Comparison of ENCODE assay signal across 9 mouse cellular contexts in genomic region chr1:90288892-90289731, GRCm38 (mm10).
DNase-seq lines count a peak whose midpoint lies in the region; ATAC-seq lines count a peak whose summit lies in the region.
"Had no signal": no experiment of that assay in that cellular context is flagged by ENCODE, and none has a peak within 500 bp of the region (broad histone marks: within the 10 kb centered on the region; RNA-seq: fewer than 3 reads in every experiment).

No protein-coding gene starts in this region.

- 61% methylated on average over 8 of the region's 8 CpGs for WGBS in kidney, embryonic 14.5 days
- 46% methylated on average over 8 of the region's 8 CpGs for WGBS in heart, embryonic 15.5 days

- no peaks in the 10 kb centered on the region for H3K27me3 ChIP-seq in kidney, embryonic 14.5 days (ENCODE audit: control insufficient read depth, insufficient read depth, low read length)
- 0 out of 2 replicates have a peak, but pooled peaks cover 4% of the 10 kb centered on the region for H3K27me3 ChIP-seq in heart, embryonic 15.5 days
- H3K27me3 ChIP-seq: hindbrain, embryonic 15.5 days had no signal

- H3K4me3 ChIP-seq in kidney, embryonic 14.5 days (ENCODE audit: low read length): no peak overlapping the region
- H3K4me3 ChIP-seq in heart, embryonic 15.5 days: no peak overlapping the region
- H3K4me3 ChIP-seq: hindbrain, embryonic 15.5 days had no signal

- H3K36me3 ChIP-seq in kidney, embryonic 14.5 days (ENCODE audit: control insufficient read depth, insufficient read depth, low read length): no peaks in the 10 kb centered on the region
- no peaks in the 10 kb centered on the region for H3K36me3 ChIP-seq in heart, embryonic 15.5 days
- H3K36me3 ChIP-seq: hindbrain, embryonic 15.5 days had no signal

- no peak overlapping the region for H3K27ac ChIP-seq in kidney, embryonic 14.5 days (ENCODE audit: low read depth, low read length)
- no peak overlapping the region for H3K27ac ChIP-seq in heart, embryonic 15.5 days

- H3K4me2 ChIP-seq in kidney, embryonic 14.5 days (replicated peaks; ENCODE audit: low read depth, low read length): no peak overlapping the region
- no peak overlapping the region for H3K4me2 ChIP-seq in heart, embryonic 15.5 days
- H3K4me2 ChIP-seq: hindbrain, embryonic 15.5 days had no signal

- no peak overlapping the region for H3K9ac ChIP-seq in kidney, embryonic 14.5 days (ENCODE audit: low read depth, low read length)
- no peak overlapping the region for H3K9ac ChIP-seq in heart, embryonic 15.5 days
- H3K9ac ChIP-seq: hindbrain, embryonic 15.5 days had no signal

- ATAC-seq in kidney, embryonic 14.5 days (ENCODE audit: low FRiP score, low TSS enrichment): 0 out of 2 replicates have a peak, but pooled peaks have one; percentile 58
- peak; percentile 51 for ATAC-seq in heart, embryonic 15.5 days (replicated peaks; ENCODE audit: insufficient number of reproducible peaks, insufficient read depth, low FRiP score, low read depth)
- ATAC-seq in megakaryocyte, adult 5-6 weeks (ENCODE audit: poor library complexity, severe bottlenecking): peak; percentile 45
- no peak for ATAC-seq in frontal cortex, adult (ENCODE audit: low TSS enrichment)

- peaks cover 14% of the 10 kb centered on the region for H3K4me1 ChIP-seq in kidney, embryonic 14.5 days (ENCODE audit: control insufficient read depth, insufficient read depth, low read length)
- H3K4me1 ChIP-seq in heart, embryonic 15.5 days (replicated peaks): peaks cover 24% of the 10 kb centered on the region

- H3K9me3 ChIP-seq in kidney, embryonic 14.5 days (ENCODE audit: control insufficient read depth, low read length): no peaks in the 10 kb centered on the region
- H3K9me3 ChIP-seq in heart, embryonic 15.5 days (replicated peaks): no peaks in the 10 kb centered on the region
- H3K9me3 ChIP-seq: hindbrain, embryonic 15.5 days had no signal

- intact Hi-C loops in left cerebral cortex, postnatal 25 days (cut with DNase I): no loop called here

- no peak for DNase-seq in kidney, postnatal 36 days
- peak; percentile 67 for DNase-seq in adrenal gland, adult 8-10 months
- DNase-seq in left cerebral cortex, postnatal 25 days (ENCODE audit: low spot score in 2 of 2): no peak
- no peak for DNase-seq in kidney, adult 11 months
